Mouse (Mus musculus): ENCODE results near the gene Mrps23. TPM values are rescaled to one million over a fixed set of nuclear protein-coding genes. Genes with fewer than 3 reads are reported as not detected.

The Mrps23 gene
- total and polyA plus RNA-seq, 2 experiments from 2014 or later, result 156 to 240 TPM

DNA sequence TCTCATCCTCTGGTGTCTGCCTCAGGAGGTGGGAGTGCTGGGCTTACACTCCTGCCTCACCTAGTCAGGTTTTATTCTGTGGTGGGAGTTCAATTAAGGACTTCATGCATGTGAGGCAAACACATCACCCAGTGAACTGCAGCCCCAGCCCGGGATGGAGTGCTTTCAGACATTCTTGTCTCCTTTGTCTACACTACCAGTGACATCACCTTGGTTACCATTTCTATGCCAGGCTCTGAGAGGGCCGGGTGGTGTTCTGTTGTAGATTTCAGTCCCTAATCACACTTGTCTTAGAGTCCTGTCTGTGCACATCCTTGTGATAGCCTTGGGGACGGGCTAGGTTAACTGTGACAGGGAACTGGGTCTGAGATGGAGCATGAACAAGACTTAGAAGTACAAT is 35.6 kb upstream of the Mrps23 start:
- TF ChIP-seq CTCF (IDR thresholded peaks at IDR 0.05; ENCODE audit: low read depth), result no peak
- no peak for TF ChIP-seq EP300 (IDR thresholded peaks at IDR 0.05; ENCODE audit: low read depth)
- H3K9me3 ChIP-seq (replicated peaks; ENCODE audit: control insufficient read depth, low read length), result no peaks in the 10 kb centered on the region
- peaks cover 43% of the 10 kb centered on the region for H3K4me1 ChIP-seq (ENCODE audit: control insufficient read depth, insufficient read depth)
- H3K4me3 ChIP-seq (ENCODE audit: low read depth, low read length), result no peak overlapping the region
- ATAC-seq (ENCODE audit: insufficient read depth, low read depth), result no peak
- H3K27me3 ChIP-seq (ENCODE audit: control insufficient read depth, insufficient read depth, low read length), result no peaks in the 10 kb centered on the region
- WGBS, result 45% methylated on average over 3 of the region's 3 CpGs
- H3K4me2 ChIP-seq (ENCODE audit: low read depth, low read length), result no peak overlapping the region
- H3K36me3 ChIP-seq (replicated peaks; ENCODE audit: control insufficient read depth, insufficient read depth, low read length), result no peaks in the 10 kb centered on the region
- H3K9ac ChIP-seq (replicated peaks; ENCODE audit: low read depth, low read length), result no peak overlapping the region
- no peak for DNase-seq (ENCODE audit: low spot score)
- H3K27ac ChIP-seq (ENCODE audit: low read depth), result 0 out of 2 replicates have a peak overlapping the region, but pooled peaks have one; percentile 21

GRCm38 (mm10) chr11:88169531-88170040 is 34.6 kb upstream of the Mrps23 start:
- no peak overlapping the region for H3K27ac ChIP-seq (ENCODE audit: low read depth)

GRCm38 (mm10) chr11:88170606-88171005 is 33.6 kb upstream of the Mrps23 start:
- Histone ChIP-seq H3K4me2 (ENCODE audit: low read depth, low read length) (no peak overlapping the region), H3K4me3 (ENCODE audit: low read depth, low read length) (no peak overlapping the region), H3K9me3 (replicated peaks; ENCODE audit: control insufficient read depth, low read length) (no peaks in the 10 kb centered on the region), H3K9ac (replicated peaks; ENCODE audit: low read depth, low read length) (no peak overlapping the region), H3K36me3 (replicated peaks; ENCODE audit: control insufficient read depth, insufficient read depth, low read length) (no peaks in the 10 kb centered on the region), H3K27me3 (ENCODE audit: control insufficient read depth, insufficient read depth, low read length) (no peaks in the 10 kb centered on the region), H3K27ac (ENCODE audit: low read depth) (no peak overlapping the region), H3K4me1 (ENCODE audit: control insufficient read depth, insufficient read depth) (peaks cover 37% of the 10 kb centered on the region)
- DNase-seq (ENCODE audit: low spot score) (no peak), ATAC-seq (ENCODE audit: insufficient read depth, low read depth) (no peak)
- no peak for TF ChIP-seq CTCF (IDR thresholded peaks at IDR 0.05; ENCODE audit: low read depth)
- TF ChIP-seq EP300 (IDR thresholded peaks at IDR 0.05; ENCODE audit: low read depth), result no peak
- WGBS, result 88% methylated on average over 3 of the region's 3 CpGs

More at GRCm38 (mm10) chr11:88169531-88170040, 34.6 kb upstream of the Mrps23 start:
- Histone ChIP-seq H3K27me3 (ENCODE audit: control insufficient read depth, insufficient read depth, low read length) (no peaks in the 10 kb centered on the region), H3K36me3 (replicated peaks; ENCODE audit: control insufficient read depth, insufficient read depth, low read length) (no peaks in the 10 kb centered on the region), H3K9ac (replicated peaks; ENCODE audit: low read depth, low read length) (0 out of 2 replicates have a peak overlapping the region, but pooled peaks have one; percentile 3), H3K4me2 (ENCODE audit: low read depth, low read length) (0 out of 2 replicates have a peak overlapping the region, but pooled peaks have one; percentile 2), H3K4me3 (ENCODE audit: low read depth, low read length) (no peak overlapping the region), H3K4me1 (ENCODE audit: control insufficient read depth, insufficient read depth) (peaks cover 43% of the 10 kb centered on the region), H3K9me3 (replicated peaks; ENCODE audit: control insufficient read depth, low read length) (no peaks in the 10 kb centered on the region)
- TF ChIP-seq CTCF (IDR thresholded peaks at IDR 0.05; ENCODE audit: low read depth) (no peak), EP300 (IDR thresholded peaks at IDR 0.05; ENCODE audit: low read depth) (no peak)
- ATAC-seq (ENCODE audit: insufficient read depth, low read depth) (no peak), DNase-seq (ENCODE audit: low spot score) (no peak)
- WGBS, result 39% methylated on average over 32 of the region's 32 CpGs

DNA sequence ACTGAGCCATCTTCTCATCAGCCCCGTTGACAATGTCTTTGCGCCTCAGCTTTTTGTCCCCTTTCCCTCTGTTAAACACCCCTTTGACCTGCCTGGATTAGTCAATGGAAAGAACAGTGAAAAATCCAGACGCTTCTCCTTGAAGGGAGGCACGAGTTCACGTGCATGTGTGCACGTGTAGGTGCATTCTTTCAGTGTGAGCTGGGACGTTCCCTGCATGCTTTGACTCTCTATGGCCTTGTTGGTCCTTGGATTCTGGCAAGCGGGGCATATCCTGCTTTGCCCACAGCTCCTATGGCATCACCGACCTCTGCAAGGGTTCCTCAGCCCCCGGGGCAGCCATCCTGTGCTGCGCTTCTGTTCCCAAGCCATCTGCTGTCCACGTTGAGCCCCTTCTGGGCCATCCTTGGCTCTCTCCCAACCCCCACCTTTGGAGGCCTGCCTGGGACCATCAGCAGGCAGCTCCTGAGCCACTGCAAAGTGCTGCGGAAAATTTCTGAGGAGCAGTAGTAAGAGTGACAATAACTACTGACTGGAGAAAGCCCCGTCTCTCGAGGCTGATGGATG is 32.2 kb upstream of the Mrps23 start:
- TF ChIP-seq CTCF (IDR thresholded peaks at IDR 0.05; ENCODE audit: low read depth) (no peak), EP300 (IDR thresholded peaks at IDR 0.05; ENCODE audit: low read depth) (no peak)
- Histone ChIP-seq H3K27ac (ENCODE audit: low read depth) (peak overlapping the region; percentile 81), H3K4me1 (ENCODE audit: control insufficient read depth, insufficient read depth) (peaks cover 24% of the 10 kb centered on the region), H3K27me3 (ENCODE audit: control insufficient read depth, insufficient read depth, low read length) (no peaks in the 10 kb centered on the region), H3K9me3 (replicated peaks; ENCODE audit: control insufficient read depth, low read length) (no peaks in the 10 kb centered on the region), H3K9ac (replicated peaks; ENCODE audit: low read depth, low read length) (no peak overlapping the region), H3K4me3 (ENCODE audit: low read depth, low read length) (no peak overlapping the region), H3K36me3 (replicated peaks; ENCODE audit: control insufficient read depth, insufficient read depth, low read length) (0 out of 2 replicates have a peak, but pooled peaks cover 2% of the 10 kb centered on the region), H3K4me2 (ENCODE audit: low read depth, low read length) (no peak overlapping the region)
- WGBS, result 56% methylated on average over 15 of the region's 15 CpGs
- ATAC-seq (ENCODE audit: insufficient read depth, low read depth) (peak; percentile 49), DNase-seq (ENCODE audit: low spot score) (peak; percentile 39)

GRCm38 (mm10) chr11:88172601-88173325 is 31.4 kb upstream of the Mrps23 start:
- WGBS, result 21% methylated on average over 10 of the region's 10 CpGs
- peak; percentile 88; the same call in 1 of the 2 replicates for TF ChIP-seq EP300 (IDR thresholded peaks at IDR 0.05; ENCODE audit: low read depth)
- no peak for TF ChIP-seq CTCF (IDR thresholded peaks at IDR 0.05; ENCODE audit: low read depth)
- Histone ChIP-seq H3K36me3 (replicated peaks; ENCODE audit: control insufficient read depth, insufficient read depth, low read length) (peaks cover 10% of the 10 kb centered on the region), H3K4me2 (ENCODE audit: low read depth, low read length) (peak overlapping the region; percentile 16), H3K27me3 (ENCODE audit: control insufficient read depth, insufficient read depth, low read length) (no peaks in the 10 kb centered on the region), H3K4me1 (ENCODE audit: control insufficient read depth, insufficient read depth) (peaks cover 24% of the 10 kb centered on the region), H3K27ac (ENCODE audit: low read depth) (peak overlapping the region; percentile 81), H3K9ac (replicated peaks; ENCODE audit: low read depth, low read length) (0 out of 2 replicates have a peak overlapping the region, but pooled peaks have one; percentile 41), H3K4me3 (ENCODE audit: low read depth, low read length) (no peak overlapping the region), H3K9me3 (replicated peaks; ENCODE audit: control insufficient read depth, low read length) (no peaks in the 10 kb centered on the region)
- peak; percentile 78 for DNase-seq (ENCODE audit: low spot score)
- ATAC-seq (ENCODE audit: insufficient read depth, low read depth), result peak; percentile 82

Data from heart, postnatal 0 days (tissue).